Mouse (Mus musculus): ENCODE measurements around the gene Bcas1. TPM values are rescaled to one million over a fixed set of nuclear protein-coding genes. Genes with fewer than 3 reads are reported as not detected.
"Not testable (repeated sequence)": the region's sequence is repeated elsewhere in the genome, so short reads cannot be mapped to it uniquely, and the experiment has no call there.

Bcas1 gene
- 1 to 10 TPM in 1 of 2 experiments, under 1 TPM in 1; 0.89 to 2.1 TPM for total RNA-seq (2021)
- long read RNA-seq, experiment 1, partial matches to known transcripts, result 1 of 1 reads
- long read RNA-seq, experiment 1, other reads (novel, unspliced or antisense), result 0 of 1 reads
- long read RNA-seq, experiment 2, partial matches to known transcripts, result 2 of 4 reads
- long read RNA-seq, experiment 2, other reads (novel, unspliced or antisense), result 2 of 4 reads

DNA sequence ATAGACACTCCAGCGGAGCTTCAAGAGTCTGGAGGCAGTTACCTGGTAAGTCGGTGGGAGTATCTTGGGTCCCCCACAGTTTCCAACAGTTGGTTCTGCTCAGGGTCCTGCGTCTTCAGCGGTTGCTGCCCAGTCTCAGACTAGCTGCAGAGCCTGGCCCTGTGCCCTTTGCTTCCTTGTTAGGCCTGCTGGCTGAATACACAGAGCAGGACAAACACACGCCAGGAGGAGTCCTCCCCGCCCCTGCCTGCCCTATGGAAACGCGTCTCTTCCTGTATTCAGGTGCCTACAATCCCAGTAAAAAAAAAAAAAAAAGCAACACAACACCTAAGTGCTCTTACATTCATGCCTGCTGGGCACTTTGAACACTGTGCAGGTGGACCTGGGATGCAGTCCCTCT lies at the start of gene Bcas1:
Gene Bcas1 (minus strand): TSS at position 142 of the 400 bp plus-strand sequence.
- intact Hi-C loops (cut with DNase I), result no loop called here
- no peak for DNase-seq

DNA sequence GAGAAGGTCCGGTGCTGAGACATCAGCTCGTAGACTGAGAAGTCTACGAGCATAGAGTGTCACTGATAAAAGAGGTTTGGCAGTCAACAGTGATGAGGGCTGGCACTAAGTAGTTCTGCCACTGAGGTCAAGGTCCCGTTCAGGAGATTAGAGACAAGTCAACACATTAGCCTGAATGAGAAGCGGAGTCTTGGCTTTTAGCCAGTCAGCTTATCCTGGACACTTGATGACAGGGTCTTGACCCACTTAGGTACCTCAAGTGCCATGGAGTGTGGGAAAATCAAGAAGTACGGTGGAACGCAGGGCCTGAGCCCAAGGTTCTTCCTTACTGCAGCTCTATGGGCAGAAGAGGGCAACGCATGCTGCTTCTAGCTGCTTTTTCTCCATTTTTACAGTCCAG lies 49.0 kb upstream of the Bcas1 start:
- no peak for DNase-seq
- intact Hi-C loops (cut with DNase I), result no loop called here

DNA sequence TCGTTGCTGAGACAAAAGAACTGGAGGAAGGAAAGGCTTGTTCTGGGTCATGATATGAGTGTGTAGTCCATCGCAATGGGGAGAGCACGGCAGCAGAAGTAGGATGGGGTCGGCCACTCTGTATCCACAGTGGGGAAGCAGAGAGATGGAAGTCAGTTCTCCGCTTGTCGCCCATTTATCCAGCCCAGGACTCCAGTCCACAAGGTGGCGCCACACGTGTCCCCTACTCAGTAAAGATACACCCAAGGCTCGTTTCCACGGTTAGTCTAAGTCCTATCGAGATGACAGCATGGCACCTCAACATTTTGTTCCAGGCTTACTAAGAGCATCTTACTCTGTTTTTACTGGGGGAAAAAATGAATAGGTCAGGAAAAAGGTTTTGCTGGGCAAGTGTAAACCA lies 48.6 kb upstream of the Bcas1 start:
- DNase-seq, result no peak
- intact Hi-C loops (cut with DNase I), result no loop called here

DNA sequence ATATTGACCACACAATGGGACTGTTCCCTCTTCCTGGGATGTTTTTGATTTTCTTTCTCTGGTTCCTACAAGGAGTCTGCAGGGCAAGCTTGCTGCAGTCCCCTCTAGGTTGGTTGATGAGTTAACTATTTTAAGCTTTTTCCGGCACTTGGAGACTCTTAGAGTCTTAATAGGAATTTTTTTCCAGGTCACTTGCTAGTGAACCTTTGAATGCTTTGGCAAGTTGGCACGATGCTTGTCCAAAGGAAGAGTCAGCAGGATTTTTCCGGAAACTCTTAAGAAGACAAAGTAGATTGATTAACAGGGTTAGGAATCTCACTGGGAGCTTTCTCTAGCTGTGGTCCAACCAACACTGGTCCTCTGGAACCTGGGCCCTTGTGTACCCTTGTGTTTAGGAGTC lies 47.5 kb upstream of the Bcas1 start:
- no peak for DNase-seq
- intact Hi-C loops (cut with DNase I), result no loop called here

DNA sequence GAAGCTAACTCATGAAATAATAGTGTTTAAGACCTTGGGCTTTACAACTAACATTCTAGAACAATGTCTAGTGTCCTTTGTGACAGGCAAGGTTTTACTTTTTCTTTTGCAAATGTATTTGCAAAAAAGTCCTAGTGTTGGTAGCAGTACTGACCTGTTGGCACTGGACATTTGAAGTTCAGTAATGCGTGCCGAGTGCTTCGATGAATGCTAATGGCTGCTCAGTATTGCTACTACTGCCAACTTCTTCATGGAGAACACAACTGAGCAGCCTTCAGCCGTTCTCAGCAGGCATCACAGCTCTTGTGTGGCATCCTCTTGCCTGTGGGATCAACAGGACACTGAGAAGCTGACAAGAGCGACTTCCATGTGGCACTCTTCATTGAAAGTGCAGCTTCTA lies 46.5 kb upstream of the Bcas1 start:
- DNase-seq, result no peak
- intact Hi-C loops (cut with DNase I), result no loop called here

DNA sequence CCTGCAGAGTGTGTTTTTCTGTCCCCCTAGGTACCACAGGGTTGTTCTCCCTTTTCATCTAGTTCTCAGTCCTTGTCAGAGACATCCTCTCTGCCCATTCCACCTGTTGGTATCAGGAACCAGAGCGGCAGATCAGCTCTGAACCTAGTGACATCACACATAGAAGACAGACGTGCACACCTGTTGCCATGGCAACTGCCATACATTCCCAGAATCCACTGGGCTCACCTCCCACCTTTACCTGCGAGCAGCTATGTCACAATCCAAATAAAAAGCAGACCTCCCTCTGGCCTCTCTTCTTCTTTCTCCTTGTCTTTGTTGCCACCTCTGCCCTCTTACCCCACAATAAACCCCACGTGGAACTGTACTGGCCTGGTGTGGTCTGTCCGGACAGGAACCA lies 42.9 kb upstream of the Bcas1 start:
- intact Hi-C loops (cut with DNase I), result no loop called here

DNA sequence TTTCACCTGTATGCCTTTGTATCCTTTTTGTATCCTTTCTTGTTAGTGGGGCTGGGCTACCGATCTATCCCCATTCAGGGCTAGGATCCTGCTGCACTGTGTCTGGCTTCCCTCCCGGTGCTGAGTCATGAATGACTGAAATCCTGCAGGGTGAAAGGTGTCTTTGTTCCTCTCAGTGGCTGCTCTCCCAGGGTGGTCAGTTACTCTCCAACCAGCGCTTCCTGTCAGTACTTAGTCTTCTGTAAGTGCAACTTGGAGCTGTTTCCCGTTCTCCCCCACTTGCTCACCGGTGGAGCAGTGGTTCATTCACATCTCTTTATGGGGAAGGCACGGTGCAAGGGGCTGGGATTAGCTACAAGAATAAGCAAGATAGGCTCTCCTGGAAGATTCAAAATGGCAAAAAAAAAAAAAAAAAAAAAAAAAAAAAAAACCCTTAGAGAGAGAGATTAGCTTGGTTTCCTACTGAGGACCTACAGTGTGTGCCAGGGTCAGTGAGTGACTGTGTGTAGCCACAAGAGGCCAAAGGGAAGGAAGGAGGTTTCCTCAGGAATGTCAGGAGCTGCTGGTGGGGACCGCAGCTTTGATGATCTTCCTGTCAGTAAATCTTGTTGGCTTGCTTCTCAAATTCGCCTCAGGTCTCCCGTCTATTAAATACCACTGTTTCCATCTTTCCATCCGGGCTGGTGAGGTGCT lies 42.1 kb upstream of the Bcas1 start:
- DNase-seq, result no peak
- intact Hi-C loops (cut with DNase I), result no loop called here

More for the DNA sequence above, 42.9 kb upstream of the Bcas1 start:
- no peak for DNase-seq

DNA sequence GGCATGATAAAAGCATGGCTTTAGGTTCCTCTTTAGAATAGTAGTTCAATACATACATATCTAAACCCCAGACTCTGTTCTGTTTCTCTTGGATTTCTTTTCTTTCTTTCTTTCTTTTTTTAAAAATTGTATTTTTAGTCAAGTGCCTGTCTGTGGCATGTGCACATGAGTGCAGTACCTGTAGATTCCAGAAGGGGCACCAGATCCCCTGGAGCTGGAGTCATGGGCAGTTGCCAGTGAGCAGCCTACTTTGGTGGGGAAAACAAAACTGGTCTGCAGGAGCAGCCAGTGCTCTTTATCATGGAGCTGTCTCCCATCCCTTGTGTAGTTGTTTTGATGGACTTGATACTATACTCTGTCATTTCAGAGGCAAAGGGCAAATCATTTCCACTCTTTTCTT lies 40.4 kb upstream of the Bcas1 start:
- intact Hi-C loops (cut with DNase I), result no loop called here

DNA sequence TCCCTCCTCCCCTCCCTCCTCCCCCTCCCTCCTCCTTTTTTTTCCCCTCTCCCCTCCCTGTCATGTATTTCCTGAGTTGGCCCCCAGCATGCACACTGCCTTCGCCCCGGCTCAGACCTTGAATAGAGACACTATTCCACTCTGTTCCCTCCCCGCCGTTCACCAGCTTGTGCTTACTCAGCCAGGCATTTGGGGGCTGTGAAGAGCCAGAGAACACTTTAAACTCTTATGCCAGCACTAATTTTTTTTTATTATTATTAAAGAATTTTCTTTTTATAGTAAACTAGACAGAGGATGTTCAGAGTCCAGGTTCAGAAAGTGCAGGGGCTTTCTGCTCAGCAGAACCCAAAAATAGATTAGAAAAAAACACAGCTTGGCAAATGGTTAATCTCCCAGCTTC lies 37.2 kb upstream of the Bcas1 start:
- DNase-seq, result no peak
- intact Hi-C loops (cut with DNase I), result no loop called here

More for the DNA sequence above, 40.4 kb upstream of the Bcas1 start:
- no peak for DNase-seq

DNA sequence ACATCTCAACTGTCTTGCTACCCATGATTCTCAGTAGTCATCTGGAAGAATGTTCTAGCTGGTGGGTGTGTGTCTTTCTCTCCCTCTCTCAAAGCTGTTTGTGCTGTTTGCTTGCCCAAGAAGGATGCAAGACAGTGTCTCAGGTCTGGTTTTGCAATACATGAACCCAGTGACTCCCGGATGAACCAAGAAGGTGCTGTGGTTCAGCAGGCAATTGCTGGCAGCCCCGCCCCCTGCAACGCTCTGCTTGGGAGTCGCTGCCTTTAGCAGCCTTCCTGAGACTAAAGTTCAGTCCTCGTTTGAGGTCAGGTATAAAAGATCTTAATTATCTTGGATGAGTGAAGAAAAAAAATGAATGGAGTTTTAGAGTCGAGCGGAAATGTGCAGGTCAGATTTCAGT lies 34.0 kb upstream of the Bcas1 start:
- DNase-seq, result no peak
- intact Hi-C loops (cut with DNase I), result no loop called here

DNA sequence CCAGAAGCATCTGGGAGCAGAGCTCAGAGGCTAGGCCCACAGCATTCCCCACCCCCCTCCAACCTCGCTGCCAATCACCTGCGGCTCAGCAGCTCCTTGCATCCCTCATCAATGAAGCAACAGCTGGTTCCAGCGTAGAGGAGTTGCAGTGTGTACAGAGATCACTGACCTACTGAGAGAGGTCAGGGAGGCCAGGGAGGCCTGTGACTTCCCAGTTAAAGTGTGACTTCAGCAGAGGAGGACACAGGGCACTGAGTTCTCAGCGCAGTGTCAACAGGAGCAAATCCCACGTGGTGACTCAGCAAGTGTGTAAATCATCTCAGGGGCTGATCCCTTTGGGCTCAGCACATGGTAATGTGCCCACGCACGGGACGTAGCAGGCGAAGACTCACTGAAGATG lies 32.2 kb upstream of the Bcas1 start:
- no peak for DNase-seq
- intact Hi-C loops (cut with DNase I), result no loop called here

DNA sequence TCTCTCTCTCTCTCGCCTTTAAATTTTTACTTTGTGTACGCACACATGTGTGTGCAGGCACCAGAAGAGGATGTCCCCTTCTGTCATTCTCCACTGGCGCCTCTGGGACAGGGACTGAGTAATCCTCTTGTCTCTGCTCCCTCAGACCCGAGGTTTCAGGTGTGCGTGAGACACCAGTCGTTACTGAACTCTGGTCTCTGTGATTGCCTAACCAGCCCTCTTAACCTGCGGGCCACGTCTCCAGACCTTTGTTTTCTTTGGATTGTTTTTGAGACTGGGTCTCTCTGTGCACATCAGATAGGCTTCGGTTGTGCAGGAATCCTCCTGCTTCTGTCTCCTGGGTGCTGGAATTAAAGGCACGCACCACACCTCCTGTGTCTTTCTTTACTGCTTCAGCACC lies 31.5 kb upstream of the Bcas1 start:
- no peak for DNase-seq
- intact Hi-C loops (cut with DNase I), result no loop called here

DNA sequence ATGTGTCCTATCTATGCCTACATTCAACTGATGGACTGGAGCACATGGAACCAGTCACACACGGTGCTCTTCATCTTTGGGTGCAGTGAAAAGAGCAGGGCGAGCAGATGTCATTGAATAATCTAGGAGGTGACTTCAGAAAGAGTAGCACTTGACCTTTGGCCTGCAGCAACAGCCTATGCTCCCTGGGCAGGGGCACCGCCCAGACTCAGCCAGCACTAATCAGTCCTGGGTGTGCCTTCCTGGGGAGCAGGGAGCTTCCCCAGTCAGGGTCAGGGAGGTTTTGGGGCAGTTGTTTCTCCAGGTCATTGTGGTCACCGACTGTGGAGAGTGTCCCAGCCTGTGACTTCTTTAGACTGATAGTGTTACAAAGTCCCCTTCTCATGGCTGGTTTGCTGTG lies 26.2 kb upstream of the Bcas1 start:
- intact Hi-C loops (cut with DNase I); DNase-seq: not testable (repeated sequence)

DNA sequence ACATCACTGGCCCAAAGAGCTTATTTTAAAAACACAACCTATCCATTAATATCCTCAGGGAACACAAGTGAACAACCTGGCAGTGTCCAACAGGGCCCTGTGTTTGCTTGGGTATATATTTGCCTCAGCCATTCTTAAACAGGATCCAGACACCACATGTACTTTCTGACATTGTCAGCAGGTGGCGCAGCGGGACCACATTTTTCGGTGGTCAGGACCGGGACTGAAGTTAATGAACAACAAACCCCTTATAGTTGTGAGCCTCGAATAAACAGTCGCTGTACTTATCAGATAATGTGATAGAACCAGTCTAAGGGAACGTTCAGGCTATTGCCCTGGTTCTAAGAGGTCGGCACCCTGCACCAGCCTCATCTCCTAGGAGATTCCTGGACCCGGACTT lies 23.3 kb upstream of the Bcas1 start:
- peak; percentile 67 to 74 for DNase-seq
- intact Hi-C loops (cut with DNase I), result no loop called here

DNA sequence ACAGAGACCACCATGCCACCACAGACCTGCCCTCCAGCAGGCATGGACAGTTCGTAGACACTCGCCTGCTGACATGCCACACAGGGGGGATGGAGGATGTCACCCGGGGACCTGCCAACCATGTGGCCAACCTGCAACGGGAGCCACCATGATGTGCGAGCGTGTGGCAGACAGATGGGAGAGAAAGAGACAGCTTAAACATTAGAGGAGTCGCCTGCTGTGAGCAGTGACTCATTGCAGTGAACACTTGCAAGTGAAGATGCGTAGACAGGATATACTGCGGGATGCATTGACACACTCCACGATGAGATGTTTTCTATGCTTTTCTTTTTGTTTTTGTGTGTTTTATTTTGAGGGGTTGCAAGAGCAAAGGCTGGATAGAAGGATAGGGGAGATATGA lies 20.0 kb upstream of the Bcas1 start:
- intact Hi-C loops (cut with DNase I), result loop anchor here (10.0 kb wide), 1 partner anchor 427 kb away; no protein-coding TSS in a partner anchor
- no peak for DNase-seq

DNA sequence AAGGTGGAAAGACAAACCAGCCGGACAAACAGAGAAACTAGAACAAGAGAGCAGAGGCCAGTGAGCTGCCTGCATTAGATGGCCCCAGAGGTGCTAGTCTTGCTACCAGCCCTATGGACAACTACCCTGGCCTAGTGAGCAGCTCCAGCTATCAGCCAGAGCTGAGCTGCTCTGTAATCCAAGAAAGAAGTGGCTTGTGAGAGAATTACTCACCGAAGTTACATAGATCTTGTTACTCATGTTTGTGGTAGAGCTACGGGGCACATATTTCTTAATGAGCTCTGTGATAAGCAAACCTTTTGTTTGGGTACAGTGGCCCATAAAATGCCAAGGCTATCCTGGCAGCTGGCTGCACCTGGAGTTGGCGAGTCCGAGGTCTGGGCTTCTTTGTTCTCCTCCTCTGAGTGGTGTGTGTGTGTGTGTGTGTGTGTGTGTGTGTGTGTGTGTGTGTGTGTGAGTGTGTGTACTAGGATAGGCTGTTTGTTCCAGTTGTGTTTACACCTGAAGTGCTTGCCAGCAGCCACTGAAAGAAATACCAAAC lies 19.3 kb upstream of the Bcas1 start:
- no peak for DNase-seq
- intact Hi-C loops (cut with DNase I), result loop anchor here (10.0 kb wide), 1 partner anchor 428 kb away; no protein-coding TSS in a partner anchor

DNA sequence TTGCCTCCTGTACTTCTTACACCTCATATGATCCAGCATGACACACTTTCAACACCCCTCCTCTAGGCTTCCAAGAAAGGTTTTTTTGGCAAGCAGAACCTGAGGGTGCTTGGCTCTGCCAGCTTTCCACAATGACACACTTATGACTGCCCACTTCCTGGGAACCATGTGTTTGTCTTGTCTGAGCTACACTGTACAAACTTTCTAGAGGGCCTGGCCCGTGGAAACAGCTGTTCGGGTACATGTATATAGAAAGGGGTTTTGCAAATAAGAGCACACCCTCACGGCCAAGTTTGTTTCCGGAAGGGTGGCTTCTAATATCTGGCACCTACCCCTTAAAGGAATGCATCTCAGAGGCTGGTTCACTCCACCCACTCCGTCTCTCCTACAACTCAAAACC lies 18.2 kb upstream of the Bcas1 start:
- intact Hi-C loops (cut with DNase I), result loop anchor here (10.0 kb wide), 1 partner anchor 429 kb away; no protein-coding TSS in a partner anchor
- DNase-seq, result no peak

DNA sequence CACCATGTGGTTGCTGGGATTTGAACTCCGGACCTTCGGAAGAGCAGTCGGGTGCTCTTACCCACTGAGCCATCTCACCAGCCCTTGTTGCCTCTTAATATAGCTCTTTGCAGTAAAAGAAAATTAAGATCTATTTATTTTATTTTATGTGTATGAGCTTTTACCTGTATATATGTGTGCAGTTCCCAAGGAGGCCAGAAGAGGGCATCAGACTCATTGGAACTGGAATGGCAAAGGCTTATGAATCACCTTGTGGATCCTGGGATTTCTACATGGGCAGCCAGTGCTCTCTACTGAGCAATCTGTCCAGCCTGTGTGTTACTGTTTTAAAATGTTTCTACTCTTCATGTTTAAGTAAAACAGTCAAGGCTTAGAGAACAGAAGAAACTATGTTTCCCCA lies 14.9 kb upstream of the Bcas1 start:
- intact Hi-C loops (cut with DNase I), result loop anchor here (10.0 kb wide), 1 partner anchor 432 kb away; no protein-coding TSS in a partner anchor
- DNase-seq, result no peak

DNA sequence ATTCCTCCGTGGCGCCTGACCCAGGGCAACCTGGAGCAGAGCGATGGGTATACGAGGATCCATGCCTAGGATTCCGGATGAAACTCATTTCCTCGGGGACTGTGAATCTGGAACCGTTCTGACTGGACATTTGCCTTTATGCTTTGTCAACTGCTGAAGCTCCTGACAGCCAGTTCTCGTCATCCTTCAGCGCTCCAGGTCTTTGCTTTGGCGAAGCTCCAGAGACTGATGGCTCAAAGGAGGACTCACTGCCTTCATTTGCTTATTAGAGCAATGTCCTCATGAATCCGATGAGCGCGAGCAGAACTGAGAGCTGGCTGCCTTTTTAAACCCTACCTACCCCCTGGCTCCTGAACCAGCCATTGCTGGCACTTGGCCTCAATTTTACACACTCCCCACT lies 11.1 kb upstream of the Bcas1 start:
- intact Hi-C loops (cut with DNase I), result no loop called here
- DNase-seq, result no peak

DNA sequence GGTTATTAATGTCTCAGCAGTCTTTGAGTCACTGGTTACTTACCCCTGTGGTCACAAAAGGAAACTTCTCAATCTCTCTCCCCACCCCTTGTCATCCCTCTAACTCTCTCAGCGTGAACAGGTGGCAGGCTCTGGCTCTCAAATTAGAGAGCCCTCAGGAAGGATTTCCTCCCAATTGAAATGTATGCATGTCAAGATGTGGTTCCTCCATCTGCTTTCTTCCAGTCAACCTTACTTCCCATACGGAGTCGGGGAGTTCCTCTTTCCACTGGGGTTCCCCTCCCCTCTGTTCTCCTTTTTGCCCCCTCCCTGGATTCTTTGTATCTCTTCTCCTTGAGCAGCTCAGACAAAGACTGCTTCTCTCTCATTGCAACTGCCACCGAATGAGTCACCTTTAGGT lies 8.6 kb upstream of the Bcas1 start:
- DNase-seq, result no peak
- intact Hi-C loops (cut with DNase I), result no loop called here

DNA sequence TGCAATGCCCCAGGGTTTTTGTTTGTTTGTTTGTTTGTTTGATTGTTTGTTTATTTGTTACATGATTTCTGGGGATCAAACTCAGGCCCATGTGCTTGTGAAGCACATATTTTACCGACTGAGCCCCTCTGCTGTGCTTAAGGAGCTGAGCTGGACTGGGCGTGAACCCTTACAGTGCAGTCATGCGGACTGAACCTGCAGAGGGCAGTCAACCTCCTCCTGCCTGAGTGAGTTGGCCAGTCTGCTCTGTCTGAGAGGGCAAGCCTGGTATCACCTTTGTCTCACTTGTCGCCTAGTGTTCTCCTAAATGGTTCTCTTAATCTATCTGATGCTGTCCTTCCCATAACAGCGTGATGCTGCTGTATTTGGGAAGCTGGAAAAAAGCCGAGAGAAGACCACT lies 4.5 kb upstream of the Bcas1 start:
- no peak for DNase-seq
- intact Hi-C loops (cut with DNase I), result no loop called here

DNA sequence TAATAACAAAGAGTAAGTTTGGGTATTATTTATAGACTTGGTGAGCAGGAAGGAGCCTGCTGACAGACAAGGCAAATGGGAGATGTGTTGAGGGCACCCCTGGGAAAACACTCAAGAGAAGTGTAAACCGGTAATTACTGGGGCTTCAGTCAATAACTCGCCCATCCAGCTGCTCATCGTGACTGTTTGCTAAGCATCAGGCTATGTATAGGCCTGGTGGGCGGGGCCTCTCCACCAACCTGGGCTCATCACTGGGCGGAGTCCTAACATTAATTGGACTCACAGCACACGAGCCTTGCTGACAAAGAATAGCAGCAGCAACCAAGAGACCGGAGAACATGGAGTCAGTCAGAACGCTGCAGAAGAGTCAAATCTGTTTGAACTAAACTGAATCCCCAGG lies 1.3 kb upstream of the Bcas1 start:
- no peak for DNase-seq
- intact Hi-C loops (cut with DNase I), result no loop called here
